Mouse (Mus musculus): ENCODE data around the gene Mpo. TPM values are rescaled to one million over a fixed set of nuclear protein-coding genes. Genes with fewer than 3 reads are reported as not detected.

Mpo gene
- polyA plus RNA-seq, 1 experiment, result 0.08 TPM

GRCm38 (mm10) chr11:87779392-87779791 lies 14.0 kb upstream of the Mpo start:
- 44% methylated on average over 4 of the region's 4 CpGs for WGBS
- peaks cover 20% of the 10 kb centered on the region for H3K4me1 ChIP-seq (ENCODE audit: control insufficient read depth, insufficient read depth, low read length)

GRCm38 (mm10) chr11:87780130-87780529 lies 13.3 kb upstream of the Mpo start:
- Histone ChIP-seq H3K27me3 (ENCODE audit: control insufficient read depth, insufficient read depth, low read length) (no peaks in the 10 kb centered on the region), H3K4me3 (replicated peaks; ENCODE audit: insufficient read depth, low read depth, low read length) (no peak overlapping the region), H3K27ac (ENCODE audit: insufficient read depth, low read length) (no peak overlapping the region; the same call in 1 of the 2 replicates), H3K4me1 (ENCODE audit: control insufficient read depth, insufficient read depth, low read length) (peaks cover 20% of the 10 kb centered on the region)
- 85% methylated on average over 8 of the region's 8 CpGs for WGBS
- no peak for TF ChIP-seq POLR2A (IDR thresholded peaks at IDR 0.05; ENCODE audit: borderline replicate concordance, insufficient read depth, low read length)
- no peak for TF ChIP-seq CTCF (IDR thresholded peaks at IDR 0.05; ENCODE audit: borderline replicate concordance, insufficient read depth, low read depth, low read length)
- no peak for DNase-seq

More at GRCm38 (mm10) chr11:87779392-87779791, 14.0 kb upstream of the Mpo start:
- no peak for DNase-seq
- H3K27me3 ChIP-seq (ENCODE audit: control insufficient read depth, insufficient read depth, low read length), result no peaks in the 10 kb centered on the region
- peak overlapping the region; percentile 6; the same call in 1 of the 2 replicates for H3K27ac ChIP-seq (ENCODE audit: insufficient read depth, low read length)
- no peak overlapping the region for H3K4me3 ChIP-seq (replicated peaks; ENCODE audit: insufficient read depth, low read depth, low read length)
- no peak for TF ChIP-seq CTCF (IDR thresholded peaks at IDR 0.05; ENCODE audit: borderline replicate concordance, insufficient read depth, low read depth, low read length)
- no peak for TF ChIP-seq POLR2A (IDR thresholded peaks at IDR 0.05; ENCODE audit: borderline replicate concordance, insufficient read depth, low read length)

- TF ChIP-seq POLR2A (IDR thresholded peaks at IDR 0.05; ENCODE audit: borderline replicate concordance, insufficient read depth, low read length) (no peak), CTCF (IDR thresholded peaks at IDR 0.05; ENCODE audit: borderline replicate concordance, insufficient read depth, low read depth, low read length) (no peak)
- H3K4me3 ChIP-seq (replicated peaks; ENCODE audit: insufficient read depth, low read depth, low read length), result no peak overlapping the region
- WGBS, result 92% methylated on average over 6 of the region's 6 CpGs
- no peak overlapping the region for H3K27ac ChIP-seq (ENCODE audit: insufficient read depth, low read length)
- no peak for DNase-seq
- H3K27me3 ChIP-seq (ENCODE audit: control insufficient read depth, insufficient read depth, low read length), result no peaks in the 10 kb centered on the region
- H3K4me1 ChIP-seq (ENCODE audit: control insufficient read depth, insufficient read depth, low read length), result no peaks in the 10 kb centered on the region
These were observed 3.3 kb upstream of the Mpo start for GRCm38 (mm10) chr11:87790088-87790487.

- H3K4me3 ChIP-seq (replicated peaks; ENCODE audit: insufficient read depth, low read depth, low read length), result no peak overlapping the region
- no peak for TF ChIP-seq CTCF (IDR thresholded peaks at IDR 0.05; ENCODE audit: borderline replicate concordance, insufficient read depth, low read depth, low read length)
- H3K27ac ChIP-seq (ENCODE audit: insufficient read depth, low read length), result no peak overlapping the region
- 77% methylated on average over 22 of the region's 22 CpGs for WGBS
- H3K27me3 ChIP-seq (ENCODE audit: control insufficient read depth, insufficient read depth, low read length), result no peaks in the 10 kb centered on the region
- peaks cover 3% of the 10 kb centered on the region; the same call in 1 of the 2 replicates for H3K4me1 ChIP-seq (ENCODE audit: control insufficient read depth, insufficient read depth, low read length)
- no peak for DNase-seq
These were observed 8.4 kb downstream of the Mpo start for GRCm38 (mm10) chr11:87801711-87802275.

- DNase-seq, result no peak
- 31% methylated on average over 14 of the region's 14 CpGs for WGBS
- no peak overlapping the region for H3K27ac ChIP-seq (ENCODE audit: insufficient read depth, low read length)
These were observed 9.2 kb downstream of the Mpo start for GRCm38 (mm10) chr11:87802621-87803020.

GRCm38 (mm10) chr11:87805448-87805847 lies 12.1 kb downstream of the Mpo start:
- no peak overlapping the region for H3K4me3 ChIP-seq (replicated peaks; ENCODE audit: insufficient read depth, low read depth, low read length)
- no peak for TF ChIP-seq POLR2A (IDR thresholded peaks at IDR 0.05; ENCODE audit: borderline replicate concordance, insufficient read depth, low read length)
- no peak for DNase-seq
- peaks cover 3% of the 10 kb centered on the region; the same call in 1 of the 2 replicates for H3K4me1 ChIP-seq (ENCODE audit: control insufficient read depth, insufficient read depth, low read length)
- no peaks in the 10 kb centered on the region for H3K27me3 ChIP-seq (ENCODE audit: control insufficient read depth, insufficient read depth, low read length)
- H3K27ac ChIP-seq (ENCODE audit: insufficient read depth, low read length), result no peak overlapping the region
- 82% methylated on average over 1 of the region's 1 CpGs for WGBS

More at GRCm38 (mm10) chr11:87802621-87803020, 9.2 kb downstream of the Mpo start:
- no peaks in the 10 kb centered on the region for H3K27me3 ChIP-seq (ENCODE audit: control insufficient read depth, insufficient read depth, low read length)
- TF ChIP-seq CTCF (IDR thresholded peaks at IDR 0.05; ENCODE audit: borderline replicate concordance, insufficient read depth, low read depth, low read length), result peak; percentile 53
- no peak for TF ChIP-seq POLR2A (IDR thresholded peaks at IDR 0.05; ENCODE audit: borderline replicate concordance, insufficient read depth, low read length)
- peaks cover 3% of the 10 kb centered on the region; the same call in 1 of the 2 replicates for H3K4me1 ChIP-seq (ENCODE audit: control insufficient read depth, insufficient read depth, low read length)
- no peak overlapping the region for H3K4me3 ChIP-seq (replicated peaks; ENCODE audit: insufficient read depth, low read depth, low read length)

GRCm38 (mm10) chr11:87807433-87807832 lies 14.1 kb downstream of the Mpo start:
- 81% methylated on average over 6 of the region's 6 CpGs for WGBS
- no peak for TF ChIP-seq CTCF (IDR thresholded peaks at IDR 0.05; ENCODE audit: borderline replicate concordance, insufficient read depth, low read depth, low read length)
- TF ChIP-seq POLR2A (IDR thresholded peaks at IDR 0.05; ENCODE audit: borderline replicate concordance, insufficient read depth, low read length), result no peak
- peaks cover 3% of the 10 kb centered on the region; the same call in 1 of the 2 replicates for H3K4me1 ChIP-seq (ENCODE audit: control insufficient read depth, insufficient read depth, low read length)

GRCm38 (mm10) chr11:87808236-87808635 lies 14.9 kb downstream of the Mpo start:
- no peak for DNase-seq
- WGBS, result 87% methylated on average over 7 of the region's 7 CpGs
- no peak for TF ChIP-seq CTCF (IDR thresholded peaks at IDR 0.05; ENCODE audit: borderline replicate concordance, insufficient read depth, low read depth, low read length)
- no peak for TF ChIP-seq POLR2A (IDR thresholded peaks at IDR 0.05; ENCODE audit: borderline replicate concordance, insufficient read depth, low read length)
- Histone ChIP-seq H3K27ac (ENCODE audit: insufficient read depth, low read length) (no peak overlapping the region), H3K4me3 (replicated peaks; ENCODE audit: insufficient read depth, low read depth, low read length) (no peak overlapping the region), H3K27me3 (ENCODE audit: control insufficient read depth, insufficient read depth, low read length) (no peaks in the 10 kb centered on the region), H3K4me1 (ENCODE audit: control insufficient read depth, insufficient read depth, low read length) (no peaks in the 10 kb centered on the region)

More at GRCm38 (mm10) chr11:87807433-87807832, 14.1 kb downstream of the Mpo start:
- no peak overlapping the region for H3K4me3 ChIP-seq (replicated peaks; ENCODE audit: insufficient read depth, low read depth, low read length)
- H3K27me3 ChIP-seq (ENCODE audit: control insufficient read depth, insufficient read depth, low read length), result no peaks in the 10 kb centered on the region
- DNase-seq, result no peak
- H3K27ac ChIP-seq (ENCODE audit: insufficient read depth, low read length), result no peak overlapping the region
